ENCODE assay signal across 7 mouse cellular contexts in the genomic region with DNA sequence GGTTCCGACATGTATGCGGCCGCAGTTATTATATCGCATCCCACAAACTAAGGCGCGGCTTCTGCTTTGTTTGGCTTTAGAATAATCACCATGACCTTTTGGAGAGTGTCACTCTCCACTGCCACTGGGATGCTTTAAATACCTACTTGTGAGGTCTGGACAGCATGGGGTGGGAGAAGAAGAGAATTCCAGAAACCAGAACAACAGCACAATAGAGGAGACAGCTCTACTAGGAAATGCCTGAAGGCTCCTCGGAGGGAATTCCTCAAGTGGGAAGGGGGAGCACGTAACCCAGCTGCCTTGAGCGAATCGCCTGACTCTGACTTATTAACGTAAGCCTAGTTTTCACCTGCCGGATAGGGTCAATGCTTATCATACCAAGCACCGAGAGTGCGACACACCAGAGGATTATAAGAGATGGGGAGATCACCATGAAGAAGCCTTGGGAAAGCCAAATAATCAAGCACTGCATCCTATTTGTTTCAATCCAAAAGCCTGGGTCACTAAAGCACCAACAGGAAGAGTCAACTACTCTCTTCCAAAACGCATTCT.
DNase-seq lines count a peak whose midpoint lies in the region; ATAC-seq and TF ChIP-seq lines count a peak whose summit lies in the region.

No protein-coding gene starts in this region.

- no peak for TF ChIP-seq CTCF in brain, embryonic 14.5 days (IDR thresholded peaks at IDR 0.05; ENCODE audit: borderline replicate concordance, extremely low read depth, insufficient read depth, insufficient read length)

- no peak overlapping the region for H3K4me3 ChIP-seq in hindbrain, embryonic 12.5 days
- no peak overlapping the region for H3K4me3 ChIP-seq in midbrain, embryonic 14.5 days (replicated peaks; ENCODE audit: low read depth, low read length)

- H3K4me1 ChIP-seq in hindbrain, embryonic 12.5 days: peaks cover 40% of the 10 kb centered on the region
- H3K4me1 ChIP-seq in midbrain, embryonic 14.5 days (ENCODE audit: control insufficient read depth, insufficient read depth, low read length): peaks cover 39% of the 10 kb centered on the region

- no peaks in the 10 kb centered on the region for H3K9me3 ChIP-seq in hindbrain, embryonic 12.5 days (replicated peaks)
- H3K9me3 ChIP-seq in midbrain, embryonic 14.5 days (ENCODE audit: control insufficient read depth, low read length): no peaks in the 10 kb centered on the region

- no peak overlapping the region for H3K27ac ChIP-seq in hindbrain, embryonic 12.5 days
- H3K27ac ChIP-seq in midbrain, embryonic 14.5 days (replicated peaks; ENCODE audit: low read depth, low read length): 0 out of 2 replicates have a peak overlapping the region, but pooled peaks have one; percentile 68

- no peaks in the 10 kb centered on the region for H3K27me3 ChIP-seq in hindbrain, embryonic 12.5 days
- no peaks in the 10 kb centered on the region for H3K27me3 ChIP-seq in midbrain, embryonic 14.5 days (ENCODE audit: control insufficient read depth, insufficient read depth, low read length)

- no peak overlapping the region for H3K9ac ChIP-seq in hindbrain, embryonic 12.5 days
- 0 out of 2 replicates have a peak overlapping the region, but pooled peaks have one; percentile 6 for H3K9ac ChIP-seq in midbrain, embryonic 14.5 days (replicated peaks; ENCODE audit: low read length)

- WGBS in hindbrain, embryonic 12.5 days: 22% methylated on average over 15 of the region's 15 CpGs
- 7% methylated on average over 15 of the region's 15 CpGs for WGBS in midbrain, embryonic 14.5 days

- 0 out of 2 replicates have a peak, but pooled peaks have one; percentile 21 for ATAC-seq in hindbrain, embryonic 12.5 days (ENCODE audit: low FRiP score)
- peak; percentile 28; the same call in 1 of the 2 replicates for ATAC-seq in midbrain, embryonic 14.5 days (ENCODE audit: low FRiP score, low TSS enrichment)

- H3K36me3 ChIP-seq in hindbrain, embryonic 12.5 days: no peaks in the 10 kb centered on the region
- no peaks in the 10 kb centered on the region for H3K36me3 ChIP-seq in midbrain, embryonic 14.5 days (ENCODE audit: control insufficient read depth, insufficient read depth, low read length)

- peak; percentile 72 for DNase-seq in ES-CJ7 (ENCODE audit: low read depth, low spot score)
- DNase-seq in brain, embryonic 14.5 days (ENCODE audit: low read depth): peak; percentile 55
- peak; percentile 52 for DNase-seq in midbrain, embryonic 14.5 days
- no peak for DNase-seq in adrenal gland, adult 8-10 months
- no peak for DNase-seq in kidney, adult 11 months
- no peak for DNase-seq in cerebellum, postnatal 36 days

- no peak for TF ChIP-seq POLR2A in brain, embryonic 14.5 days (IDR thresholded peaks at IDR 0.05; ENCODE audit: borderline replicate concordance, extremely low read depth, insufficient read depth, insufficient read length, poor library complexity, severe bottlenecking)

- H3K4me2 ChIP-seq in hindbrain, embryonic 12.5 days (replicated peaks): peak overlapping the region; percentile 50
- H3K4me2 ChIP-seq in midbrain, embryonic 14.5 days (ENCODE audit: low read length): peak overlapping the region; percentile 44

Comparison
In these comparisons a context has a peak if more than half of its experiments do, and no peak if none do; other contexts are left out.
1. DNase-seq: peak in ES-CJ7 (single experiment), brain, embryonic 14.5 days (single experiment) and midbrain, embryonic 14.5 days (single experiment); none in adrenal gland, adult 8-10 months (single experiment), kidney, adult 11 months (single experiment) and cerebellum, postnatal 36 days (0 of 2).